Mouse (Mus musculus) c-Kit-positive CD71-negative TER-119-negative erythroid progenitor cells, embryonic 14.5 days (primary cell): ENCODE measurements around the gene Tmem201.

Experiments used
- DNase-seq: peaks from one replicate; pipeline ENCODE4 v3.0.0-alpha.2; 2013; ENCODE audit warnings: low read depth

Tmem201 gene

GRCm38 (mm10) chr4:149679056-149679770 is 58.6 kb downstream of the Tmem201 start:
- DNase-seq: no peak

GRCm38 (mm10) chr4:149678006-149678405 is 59.8 kb downstream of the Tmem201 start:
- DNase-seq: no peak

GRCm38 (mm10) chr4:149675378-149676261 is 62.2 kb downstream of the Tmem201 start:
- no peak for DNase-seq

- DNase-seq: no peak
Measured at GRCm38 (mm10) chr4:149674814-149675377, 62.9 kb downstream of the Tmem201 start.

- no peak for DNase-seq
Measured at GRCm38 (mm10) chr4:149672747-149673146, 65.1 kb downstream of the Tmem201 start.

- no peak for DNase-seq
Measured at GRCm38 (mm10) chr4:149671175-149671574, 66.7 kb downstream of the Tmem201 start.

DNA sequence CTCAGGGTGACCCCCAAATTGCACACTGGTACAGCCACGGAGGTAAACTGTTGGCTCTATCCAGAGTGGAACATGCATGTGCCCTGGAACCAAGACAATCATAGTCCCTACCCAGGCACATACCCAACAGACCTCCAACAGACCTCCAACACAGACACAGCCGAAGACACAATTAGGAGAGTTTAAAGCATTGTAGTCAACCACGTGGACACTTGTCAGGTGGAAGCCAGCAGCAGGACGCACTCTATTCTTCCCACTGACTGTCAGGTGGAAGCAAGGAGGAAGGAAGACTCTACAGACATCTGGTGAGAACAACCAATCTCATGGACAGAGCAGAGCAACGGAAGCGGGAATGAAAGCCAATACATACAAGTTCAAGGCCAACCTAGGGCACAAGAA is 72.2 kb downstream of the Tmem201 start:
- no peak for DNase-seq
